Comparison of ENCODE assay signal across 17 mouse cellular contexts in genomic region chr15:3316617-3317016, GRCm38 (mm10). TPM values are rescaled to one million over a fixed set of nuclear protein-coding genes. Genes with fewer than 3 reads are reported as not detected.
"Had no signal": no experiment of that assay in that cellular context is flagged by ENCODE, and none has a peak within 500 bp of the region (broad histone marks: within the 10 kb centered on the region; RNA-seq: fewer than 3 reads in every experiment).

No protein-coding gene starts in this region.

- H3K4me1 ChIP-seq: neural tube, embryonic 13.5 days; neural tube, embryonic 15.5 days; stomach, embryonic 15.5 days had no signal

- H3K27me3 ChIP-seq: neural tube, embryonic 13.5 days; neural tube, embryonic 15.5 days; stomach, embryonic 15.5 days had no signal

- H3K9ac ChIP-seq: neural tube, embryonic 13.5 days; neural tube, embryonic 15.5 days; stomach, embryonic 15.5 days had no signal

- H3K4me3 ChIP-seq: neural tube, embryonic 13.5 days; neural tube, embryonic 15.5 days; stomach, embryonic 15.5 days had no signal

- H3K36me3 ChIP-seq: neural tube, embryonic 13.5 days had no signal

- DNase-seq: retina, postnatal 1 day; right cerebral cortex, adult 18-20 months; right cerebral cortex, postnatal 14 days; right cerebral cortex, postnatal 25 days; right cerebral cortex, postnatal 4 days; spleen, adult 18-20 months; thymus, adult 18-20 months; thymus, adult 2 months; thymus, postnatal 14 days; thymus, postnatal 25 days; thymus, postnatal 36 days; thymus, postnatal 4 days had no signal

- H3K4me2 ChIP-seq: neural tube, embryonic 13.5 days; neural tube, embryonic 15.5 days; stomach, embryonic 15.5 days had no signal

- H3K27ac ChIP-seq: neural tube, embryonic 13.5 days; neural tube, embryonic 15.5 days; stomach, embryonic 15.5 days; stomach, postnatal 0 days had no signal

- H3K9me3 ChIP-seq: neural tube, embryonic 13.5 days; neural tube, embryonic 15.5 days; stomach, embryonic 15.5 days had no signal

RNA-seq across cellular contexts. Expression of gene Ccdc152, which starts 13.3 kb away (rescaled TPM):
- polyA plus RNA-seq: neural tube, embryonic 13.5 days; neural tube, embryonic 14.5 days had no signal
